Mouse (Mus musculus): Measurements from ENCODE around the gene Hs1bp3.

Hs1bp3 gene

DNA sequence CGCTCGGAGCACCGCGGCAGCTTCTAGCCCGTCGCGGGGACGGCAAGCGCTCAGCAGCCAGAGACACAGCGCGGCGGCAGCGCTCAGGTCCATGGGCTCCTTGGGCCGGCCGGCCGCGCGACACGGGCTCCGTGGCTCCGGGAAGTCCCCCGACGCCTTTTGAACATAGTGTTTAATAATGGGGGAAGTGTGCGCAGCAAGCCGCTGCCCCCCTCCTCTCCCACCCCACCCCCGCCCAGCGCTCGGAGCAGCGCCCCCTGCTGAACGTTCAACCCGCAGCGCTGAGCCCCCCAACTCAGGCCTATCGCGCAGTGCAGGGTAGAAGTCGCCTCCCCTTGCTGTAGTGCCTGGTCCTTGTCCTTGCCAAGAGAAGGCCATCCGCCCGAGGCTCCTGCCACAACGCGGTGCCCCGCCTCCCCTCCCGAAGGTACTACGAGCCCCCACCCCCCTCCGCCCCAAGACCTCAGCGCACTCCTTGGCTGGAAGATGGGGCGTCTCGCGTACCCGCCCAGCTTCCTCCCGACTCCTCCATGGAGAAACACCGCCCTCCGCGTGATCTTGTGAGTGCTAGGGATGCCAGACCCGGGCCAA, 11.3 kb upstream of the Hs1bp3 start, which contains the start of gene Gdf7:
Gene Gdf7 (minus strand): TSS at position 114 of the 591 bp plus-strand sequence.
- DNase-seq (ENCODE audit: low spot score in 2 of 2), result no peak

DNA sequence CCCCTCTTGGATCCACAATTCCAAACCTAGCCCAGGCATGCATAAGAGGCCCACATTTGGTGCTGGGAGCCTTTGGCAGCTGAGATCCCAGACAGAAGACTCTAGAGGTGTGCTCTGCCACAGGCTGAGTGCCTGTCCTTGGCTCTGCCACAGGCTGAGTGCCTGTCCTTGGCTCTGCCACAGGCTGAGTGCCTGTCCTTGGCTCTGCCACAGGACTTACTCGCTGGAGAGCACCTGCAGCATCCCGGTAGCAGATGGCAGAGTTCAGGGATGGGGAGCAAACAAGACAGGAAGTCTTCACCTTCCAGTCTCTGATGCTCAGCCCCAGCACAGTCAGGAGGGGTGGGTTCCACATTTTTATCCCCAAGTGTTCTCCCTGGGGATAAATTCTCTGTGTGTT, 8.0 kb upstream of the Hs1bp3 start:
- DNase-seq (ENCODE audit: low spot score in 2 of 2), result no peak

DNA sequence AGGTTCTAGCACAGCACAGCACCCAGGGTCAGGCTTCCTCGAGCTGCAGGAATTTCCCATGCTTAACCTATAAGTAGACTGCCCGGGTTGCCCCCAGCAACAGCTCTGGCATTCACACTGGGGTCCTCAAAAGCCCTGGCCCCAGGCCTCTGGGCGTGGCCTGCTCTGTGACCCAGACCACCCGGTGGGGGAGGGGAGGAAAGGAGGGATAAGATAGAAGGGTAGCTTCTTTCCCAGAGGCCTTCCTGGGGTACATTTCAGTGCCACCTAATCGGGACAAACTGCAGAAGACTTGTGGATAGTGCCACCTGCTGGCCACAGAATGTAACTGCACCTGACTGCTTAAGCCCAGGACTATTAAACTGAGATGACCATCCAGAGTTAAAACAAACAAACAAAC, 6.8 kb upstream of the Hs1bp3 start:
- DNase-seq (ENCODE audit: low spot score in 2 of 2), result peak in 1 of 2 experiments; percentile 57

DNA sequence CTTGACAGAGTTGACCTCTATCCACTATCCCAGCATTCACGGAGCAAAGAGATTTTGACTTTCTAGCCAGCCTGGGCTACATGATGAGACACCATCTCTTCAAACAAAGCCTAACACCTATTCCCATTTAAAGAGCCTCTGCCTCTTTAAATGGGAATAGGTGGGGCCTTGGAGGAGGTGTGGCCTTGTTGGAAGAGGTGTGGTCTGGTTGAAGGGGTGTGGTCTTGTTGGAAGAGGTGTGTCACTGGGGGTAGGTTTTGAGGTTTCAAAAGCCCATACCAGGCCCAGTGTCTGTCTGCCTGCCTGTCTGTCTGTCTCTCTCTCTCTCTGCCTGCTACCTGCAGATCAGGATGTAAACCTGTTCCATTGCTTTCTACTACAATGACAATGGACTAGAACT, 6.3 kb upstream of the Hs1bp3 start:
- DNase-seq (ENCODE audit: low spot score in 2 of 2), result no peak

- no peak for DNase-seq (ENCODE audit: low spot score in 2 of 2)
Observed at GRCm38 (mm10) chr12:8310992-8311391, 2.2 kb upstream of the Hs1bp3 start.

GRCm38 (mm10) chr12:8312266-8312665, 966 bp upstream of the Hs1bp3 start:
- no peak for DNase-seq (ENCODE audit: low spot score in 2 of 2)

DNA sequence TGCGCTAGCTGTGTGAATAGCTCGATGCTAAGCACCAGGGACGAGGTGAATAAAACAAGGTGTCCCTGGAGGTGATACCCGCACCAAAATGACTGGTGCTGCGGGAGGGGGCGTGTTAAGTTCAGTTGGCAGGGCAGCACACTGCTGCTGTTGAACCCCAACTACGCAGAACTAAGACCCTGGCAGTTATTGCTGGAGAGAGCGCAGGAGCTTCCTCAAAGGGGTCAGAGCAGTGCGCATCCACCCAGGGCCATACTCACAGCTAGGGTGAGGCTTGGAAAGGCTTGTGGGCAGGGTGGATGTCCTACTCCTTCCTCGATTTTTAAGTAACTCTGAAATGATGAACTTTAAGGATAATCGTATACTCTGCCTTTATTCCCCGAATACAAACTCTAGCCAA, 541 bp downstream of the Hs1bp3 start:
- DNase-seq (ENCODE audit: low spot score in 2 of 2), result no peak

DNA sequence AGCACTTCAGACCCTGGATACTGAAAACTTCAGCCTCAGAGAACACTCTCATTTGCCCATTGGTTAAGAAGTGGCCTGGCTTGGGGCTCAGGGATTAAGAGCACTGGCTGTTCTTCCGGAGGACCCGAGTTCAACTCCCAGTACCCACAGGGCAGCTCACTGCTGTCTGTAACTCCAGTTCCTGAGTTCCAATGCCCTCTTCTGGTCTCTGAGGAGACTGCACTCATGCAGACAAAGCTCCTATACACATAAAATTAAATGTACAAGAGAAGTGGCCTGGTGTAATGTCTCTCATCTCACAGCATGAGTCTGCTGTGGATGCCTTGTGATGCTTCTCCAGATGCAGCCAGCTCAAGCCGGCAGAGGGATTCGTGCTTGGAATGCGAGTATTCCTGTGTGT, 3.3 kb downstream of the Hs1bp3 start:
- no peak for DNase-seq (ENCODE audit: low spot score in 2 of 2)

DNA sequence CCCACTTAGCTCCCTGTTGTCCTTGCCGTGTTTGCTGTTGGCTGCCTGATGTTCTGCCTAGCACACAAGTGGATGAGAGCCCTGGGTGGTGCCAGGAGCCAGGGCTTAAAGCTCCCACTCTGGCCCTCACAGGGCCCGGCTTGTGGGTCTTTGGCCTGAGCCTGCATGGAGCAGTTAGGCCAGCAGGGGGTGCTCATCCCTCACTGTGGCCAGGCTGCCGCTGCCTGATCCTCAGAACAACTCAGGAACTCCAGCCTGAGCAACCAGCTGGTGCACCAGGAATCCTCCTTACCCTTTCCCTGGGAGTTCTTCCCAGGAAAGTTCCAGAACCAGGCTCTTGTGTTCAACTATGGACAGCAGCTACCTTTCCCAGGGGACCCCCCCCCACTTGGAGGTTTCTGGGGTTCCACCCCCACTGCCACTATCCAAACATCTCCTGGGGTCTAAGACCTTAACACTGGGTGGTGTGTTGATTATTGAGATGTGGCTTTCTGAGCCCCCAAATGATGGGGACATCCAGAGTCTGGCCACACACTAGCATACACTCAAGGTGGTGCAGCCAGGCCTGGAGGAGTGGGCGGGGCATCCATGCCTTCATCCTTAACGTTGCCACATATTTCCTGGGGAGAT, 7.0 kb downstream of the Hs1bp3 start:
- DNase-seq (ENCODE audit: low spot score in 2 of 2), result peak; percentile 70 to 84

GRCm38 (mm10) chr12:8321506-8321905, 8.3 kb downstream of the Hs1bp3 start:
- DNase-seq (ENCODE audit: low spot score in 2 of 2), result no peak

DNA sequence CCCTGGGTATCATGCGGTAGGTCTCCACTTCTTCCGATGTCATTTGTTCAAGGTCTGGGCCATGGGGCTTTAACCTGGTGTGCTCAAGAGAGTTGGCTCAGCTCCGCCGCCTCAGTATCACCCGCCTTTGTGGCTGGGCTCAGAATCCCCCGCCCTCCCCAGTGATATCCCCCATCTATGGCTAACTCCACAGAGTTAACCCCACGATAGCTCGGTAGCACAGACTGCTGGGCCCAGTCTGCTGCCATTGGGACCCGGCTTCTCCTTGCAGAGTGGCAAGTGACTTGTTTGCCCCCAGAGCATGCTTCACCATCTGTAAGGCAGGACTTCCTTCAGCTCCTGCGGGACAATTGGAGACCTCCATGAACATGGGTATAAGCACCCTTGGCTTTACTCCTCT, 10.9 kb downstream of the Hs1bp3 start:
- DNase-seq (ENCODE audit: low spot score in 2 of 2), result no peak

DNA sequence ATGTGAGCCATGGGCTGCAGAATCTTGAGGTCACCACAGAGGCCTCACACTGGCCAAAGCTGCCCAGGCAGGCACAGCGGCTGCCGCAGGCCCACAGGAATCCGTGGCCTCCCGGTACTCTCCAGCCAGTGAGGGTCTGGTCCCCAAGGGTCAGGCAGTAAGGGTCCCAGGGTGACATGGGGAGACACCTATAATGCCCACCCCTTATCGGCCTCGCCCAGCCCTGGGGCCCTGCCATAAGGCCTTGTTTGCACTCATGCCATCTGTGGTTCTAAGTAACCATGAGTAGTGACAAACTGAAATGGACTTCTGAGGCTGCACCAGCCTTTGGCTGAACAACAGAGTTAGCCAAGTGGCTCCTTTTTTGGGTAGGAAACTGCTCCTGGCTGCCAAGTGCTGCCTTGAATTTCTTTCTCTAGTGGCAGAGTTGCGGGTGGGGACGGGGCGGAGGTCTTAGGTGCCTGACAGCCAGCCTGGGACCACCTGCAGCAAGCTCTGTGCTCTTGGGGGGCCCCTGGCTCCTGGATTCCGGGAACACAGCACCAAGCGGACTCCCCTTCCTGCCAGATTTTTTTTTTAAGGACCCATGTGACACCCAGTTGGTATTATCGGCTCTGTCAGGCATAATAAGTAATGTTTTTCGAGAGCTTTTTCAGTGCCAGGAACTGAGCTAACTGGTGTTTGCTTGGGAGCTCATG, 12.2 kb downstream of the Hs1bp3 start:
- DNase-seq (ENCODE audit: low spot score in 2 of 2), result peak in 1 of 2 experiments; percentile 50

DNA sequence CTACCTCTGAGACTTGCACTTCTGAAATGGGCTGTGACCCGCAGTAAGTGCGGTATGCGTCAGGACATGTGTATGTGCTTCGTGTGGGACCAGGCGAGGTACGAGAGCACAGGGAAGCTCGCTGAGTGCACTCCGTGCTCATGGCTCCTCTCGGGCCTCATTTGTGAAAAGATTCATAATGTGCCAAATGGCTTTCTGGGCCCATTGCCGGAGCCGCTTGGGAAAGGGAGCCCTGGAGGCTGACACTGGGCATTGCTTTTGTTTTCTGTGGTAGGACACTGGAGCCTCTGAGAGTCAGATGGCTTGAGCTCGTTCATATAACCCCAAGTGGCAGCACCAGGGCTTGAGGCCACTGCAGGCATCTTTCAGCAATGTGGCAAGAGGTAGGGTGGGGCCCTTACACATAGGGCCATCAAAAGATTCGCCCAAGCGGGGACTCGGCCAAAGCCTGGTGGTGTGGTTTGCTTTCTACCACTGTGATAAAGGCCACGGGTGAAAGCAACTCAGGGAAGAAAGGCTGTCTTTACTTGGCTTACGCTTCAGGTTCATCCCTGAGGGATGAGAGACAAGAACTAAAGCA, 12.8 kb downstream of the Hs1bp3 start:
- DNase-seq (ENCODE audit: low spot score in 2 of 2), result no peak

DNA sequence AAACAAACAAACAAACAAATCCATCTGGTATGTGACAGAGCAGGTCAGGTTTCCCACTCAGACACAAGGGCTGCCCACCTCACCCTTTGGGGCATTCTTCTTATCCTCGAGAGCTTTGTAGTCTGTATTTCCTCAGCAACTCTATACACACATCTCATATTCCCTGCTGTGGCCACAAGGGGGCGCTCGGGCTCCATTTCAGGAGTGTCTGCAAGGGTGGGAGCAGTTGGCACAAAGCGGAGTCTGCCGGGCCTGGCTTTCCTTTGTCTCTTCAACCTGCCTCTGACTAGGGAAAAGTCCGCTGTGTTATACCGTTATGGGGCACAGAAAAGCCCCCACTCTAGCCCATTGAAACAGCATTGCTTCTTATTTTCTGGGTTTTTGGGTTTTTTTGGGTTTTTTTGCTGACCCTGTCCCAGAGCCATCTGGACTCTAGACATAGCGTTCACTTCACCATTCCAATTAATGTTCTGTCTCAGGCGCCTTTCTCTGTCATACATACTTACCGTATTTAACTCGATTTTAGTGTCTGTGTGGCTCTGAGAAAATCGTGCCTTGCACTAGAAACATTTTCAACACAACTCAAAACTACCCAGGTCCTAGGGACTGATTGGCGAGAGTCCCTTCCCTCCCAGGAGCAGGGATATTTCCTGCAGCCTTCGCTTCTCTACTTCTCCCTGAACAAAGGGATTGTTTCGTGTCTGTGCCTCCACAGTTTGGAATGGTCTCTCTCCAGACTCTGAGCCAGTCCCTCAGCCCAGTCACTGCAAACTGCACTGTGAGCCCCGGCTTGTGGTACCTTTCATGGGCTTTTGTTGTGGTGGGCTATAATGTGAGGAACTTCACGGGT, 13.8 kb downstream of the Hs1bp3 start:
- DNase-seq (ENCODE audit: low spot score in 2 of 2), result peak; percentile 86 to 94

DNA sequence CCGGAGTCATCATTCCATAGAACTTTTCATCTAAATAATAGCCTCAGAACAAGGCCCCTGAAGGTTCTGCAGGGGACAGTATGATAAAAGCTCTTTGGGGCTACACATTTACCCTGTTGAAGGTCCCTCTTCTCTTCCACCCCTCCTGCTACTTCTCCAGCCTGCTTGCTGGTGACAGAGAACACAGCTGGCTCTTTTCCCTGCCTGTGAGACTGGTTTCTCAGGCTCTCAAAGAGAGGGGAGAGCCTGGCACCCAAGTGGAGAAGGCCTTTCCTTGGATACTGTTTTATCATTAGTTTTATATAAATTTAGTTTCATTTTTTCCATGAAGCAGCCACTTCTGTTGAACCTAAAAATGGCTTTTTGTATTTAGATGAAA, 14.4 kb downstream of the Hs1bp3 start:
- no peak for DNase-seq (ENCODE audit: low spot score in 2 of 2)

DNA sequence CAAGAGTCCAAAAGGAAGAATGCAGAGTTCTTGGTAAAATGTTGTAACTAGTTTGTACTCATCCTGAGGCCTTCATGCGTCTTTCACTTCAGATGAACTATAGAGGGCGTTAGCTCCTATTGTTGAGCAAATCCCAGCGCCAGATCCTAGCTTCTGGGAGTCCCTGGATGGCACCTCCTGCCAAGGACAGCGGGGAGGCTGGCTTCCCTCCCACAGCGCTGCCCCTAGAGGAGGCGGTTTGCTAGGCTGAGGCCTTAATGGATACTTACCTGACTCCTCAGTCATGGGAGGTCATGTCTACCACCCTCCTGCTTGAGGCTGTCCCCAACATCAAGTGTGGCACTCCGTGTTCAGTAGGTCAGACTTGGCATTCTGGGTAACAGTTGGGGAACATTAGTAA, 16.0 kb downstream of the Hs1bp3 start:
- no peak for DNase-seq (ENCODE audit: low spot score in 2 of 2)

GRCm38 (mm10) chr12:8331489-8332173, 18.4 kb downstream of the Hs1bp3 start:
- DNase-seq (ENCODE audit: low spot score in 2 of 2), result peak; percentile 74 to 76

GRCm38 (mm10) chr12:8332174-8332542, 18.9 kb downstream of the Hs1bp3 start:
- DNase-seq (ENCODE audit: low spot score in 2 of 2), result no peak

GRCm38 (mm10) chr12:8333617-8334016, 20.4 kb downstream of the Hs1bp3 start:
- no peak for DNase-seq (ENCODE audit: low spot score in 2 of 2)

GRCm38 (mm10) chr12:8334261-8334660, 21.0 kb downstream of the Hs1bp3 start:
- peak; percentile 73 to 75 for DNase-seq (ENCODE audit: low spot score in 2 of 2)

DNA sequence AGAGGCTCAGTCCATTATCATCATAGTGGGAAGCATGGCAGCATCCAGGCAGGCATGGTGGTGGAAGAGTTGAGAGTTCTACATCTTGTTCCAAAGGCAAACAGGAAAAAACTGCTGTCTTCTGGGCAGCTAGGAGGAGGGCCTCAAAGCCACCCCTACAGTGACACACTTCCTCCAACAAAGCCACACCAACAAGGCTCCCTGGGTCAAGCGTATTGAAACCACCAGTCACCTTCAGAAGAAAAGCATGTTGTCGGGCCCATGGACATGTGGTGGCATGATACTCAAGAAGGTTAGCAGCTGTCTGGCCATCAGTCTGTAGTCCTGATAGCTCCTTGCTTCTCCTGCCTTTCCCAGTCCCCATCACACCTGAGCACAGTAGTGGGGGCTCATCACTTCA, 22.3 kb downstream of the Hs1bp3 start:
- DNase-seq (ENCODE audit: low spot score in 2 of 2), result no peak
